Mouse (Mus musculus): ENCODE measurements around the gene Gm5294. TPM values are rescaled to one million over a fixed set of nuclear protein-coding genes. Genes with fewer than 3 reads are reported as not detected.

The Gm5294 gene
- polyA plus RNA-seq, 1 experiment from 2014 or later = not detected

DNA sequence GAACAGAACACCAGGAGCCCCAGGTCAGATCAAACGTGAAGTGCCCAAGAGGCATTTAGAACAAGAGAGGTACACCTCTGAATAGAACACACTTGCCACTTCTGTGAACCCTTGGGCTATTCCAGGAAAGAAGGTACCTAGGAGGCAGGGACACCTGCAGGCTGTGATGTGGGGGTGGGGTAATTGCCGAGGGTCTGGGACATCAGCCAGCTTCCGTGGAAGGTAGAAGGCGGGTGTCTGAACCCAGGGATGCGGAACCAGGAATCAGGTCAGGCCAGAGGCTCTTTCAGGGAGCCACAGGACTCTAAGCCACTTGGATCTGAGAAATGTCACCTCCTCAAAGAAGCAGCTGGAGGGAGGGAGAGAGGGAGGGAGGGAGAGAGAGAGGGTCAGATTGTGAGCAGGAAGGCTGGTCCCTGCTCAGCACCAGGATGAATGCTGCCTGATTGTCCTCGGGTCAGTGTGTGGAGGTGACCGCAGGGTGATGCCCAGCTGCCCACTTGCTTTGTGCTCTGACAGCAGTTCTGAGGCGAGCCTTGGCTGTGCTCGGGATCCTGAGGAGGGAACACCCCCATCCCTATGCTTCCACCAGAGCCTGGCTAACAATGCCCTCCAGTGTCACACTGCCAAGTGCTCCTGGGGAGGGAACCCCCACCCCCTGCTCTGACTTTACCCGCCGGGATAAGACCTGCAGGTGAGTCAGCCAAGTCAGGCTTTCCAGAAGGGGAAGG, 31.2 kb upstream of the Gm5294 start:
- no peak for ATAC-seq (ENCODE audit: low FRiP score)
- Histone ChIP-seq H3K27me3 (ENCODE audit: control insufficient read depth, insufficient read depth, low read length) (no peaks in the 10 kb centered on the region), H3K27ac (ENCODE audit: low read depth, low read length) (no peak overlapping the region), H3K36me3 (ENCODE audit: control insufficient read depth, insufficient read depth, low read length) (no peaks in the 10 kb centered on the region), H3K9ac (ENCODE audit: low read length) (no peak overlapping the region), H3K4me2 (no peak overlapping the region), H3K4me3 (ENCODE audit: low read depth, low read length) (no peak overlapping the region), H3K9me3 (ENCODE audit: control insufficient read depth, low read length) (no peaks in the 10 kb centered on the region), H3K4me1 (ENCODE audit: control insufficient read depth, insufficient read depth, low read length) (no peaks in the 10 kb centered on the region)
- WGBS = 56% methylated on average over 11 of the region's 11 CpGs
- DNase-seq (ENCODE audit: low spot score, missing footprints) = no peak

DNA sequence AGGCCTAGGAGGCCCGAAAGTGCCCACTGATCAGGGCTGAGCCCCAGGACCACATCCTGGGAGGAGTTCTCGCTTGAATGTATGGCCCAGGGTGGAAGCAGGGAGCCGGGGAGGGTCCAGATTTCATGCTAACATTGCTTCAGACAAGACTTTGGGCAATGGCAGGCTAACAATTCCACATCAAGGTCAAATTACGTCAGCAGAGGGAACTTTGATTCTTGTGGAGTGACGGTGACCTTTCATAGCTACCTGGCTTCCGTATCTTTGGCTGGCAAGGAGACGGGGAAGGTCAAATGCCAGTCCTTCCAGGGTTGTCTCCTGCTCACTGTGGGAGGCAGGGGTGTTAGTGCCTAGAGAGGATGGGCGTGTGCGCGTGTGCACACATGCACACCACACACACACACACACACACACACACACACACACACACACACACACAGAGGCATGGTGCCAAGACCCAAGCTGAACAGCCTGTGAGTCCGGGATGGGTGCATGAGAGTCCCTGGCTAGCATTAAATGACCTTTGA, 28.9 kb upstream of the Gm5294 start:
- no peaks in the 10 kb centered on the region for H3K9me3 ChIP-seq (ENCODE audit: control insufficient read depth, low read length)
- H3K4me2 ChIP-seq = no peak overlapping the region
- H3K4me3 ChIP-seq (ENCODE audit: low read depth, low read length) = no peak overlapping the region
- DNase-seq (ENCODE audit: low spot score, missing footprints) (no peak), ATAC-seq (ENCODE audit: low FRiP score) (no peak)
- H3K27me3 ChIP-seq (ENCODE audit: control insufficient read depth, insufficient read depth, low read length) = no peaks in the 10 kb centered on the region
- H3K27ac ChIP-seq (ENCODE audit: low read depth, low read length) = no peak overlapping the region
- 86% methylated on average over 11 of the region's 11 CpGs for WGBS
- no peaks in the 10 kb centered on the region for H3K4me1 ChIP-seq (ENCODE audit: control insufficient read depth, insufficient read depth, low read length)
- no peak overlapping the region for H3K9ac ChIP-seq (ENCODE audit: low read length)
- no peaks in the 10 kb centered on the region for H3K36me3 ChIP-seq (ENCODE audit: control insufficient read depth, insufficient read depth, low read length)

DNA sequence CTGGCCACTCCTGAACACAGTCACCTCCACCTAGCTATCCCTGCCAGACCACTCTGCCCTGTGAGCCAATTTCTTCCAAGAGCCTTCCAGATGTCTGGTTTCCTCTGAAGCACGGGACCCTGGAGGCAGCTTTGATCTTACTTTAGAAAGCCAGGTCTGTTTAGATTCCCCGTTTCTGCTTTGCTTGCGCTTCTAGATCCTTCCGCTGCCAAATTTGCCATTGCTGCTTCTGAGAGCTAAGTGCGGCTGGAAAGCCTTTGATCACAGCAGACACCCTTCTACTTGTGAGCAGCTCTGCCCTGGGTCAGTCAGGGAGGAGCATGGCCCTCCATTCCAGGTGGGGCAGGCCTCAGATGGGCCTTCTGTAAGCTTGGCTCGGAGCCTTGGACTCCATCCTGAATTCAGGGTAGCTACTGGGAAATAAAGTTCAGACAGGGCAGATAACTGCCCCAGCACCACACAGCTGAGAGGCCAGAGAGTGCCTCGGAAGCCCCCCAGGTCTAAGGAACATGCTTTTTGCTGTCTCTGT, 18.2 kb upstream of the Gm5294 start:
- Histone ChIP-seq H3K4me2 (no peak overlapping the region), H3K9ac (ENCODE audit: low read length) (no peak overlapping the region), H3K27me3 (ENCODE audit: control insufficient read depth, insufficient read depth, low read length) (no peaks in the 10 kb centered on the region), H3K9me3 (ENCODE audit: control insufficient read depth, low read length) (no peaks in the 10 kb centered on the region), H3K27ac (ENCODE audit: low read depth, low read length) (no peak overlapping the region), H3K4me3 (ENCODE audit: low read depth, low read length) (no peak overlapping the region), H3K4me1 (ENCODE audit: control insufficient read depth, insufficient read depth, low read length) (no peaks in the 10 kb centered on the region), H3K36me3 (ENCODE audit: control insufficient read depth, insufficient read depth, low read length) (no peaks in the 10 kb centered on the region)
- DNase-seq (ENCODE audit: low spot score, missing footprints) (no peak), ATAC-seq (ENCODE audit: low FRiP score) (no peak)
- 84% methylated on average over 7 of the region's 7 CpGs for WGBS

DNA sequence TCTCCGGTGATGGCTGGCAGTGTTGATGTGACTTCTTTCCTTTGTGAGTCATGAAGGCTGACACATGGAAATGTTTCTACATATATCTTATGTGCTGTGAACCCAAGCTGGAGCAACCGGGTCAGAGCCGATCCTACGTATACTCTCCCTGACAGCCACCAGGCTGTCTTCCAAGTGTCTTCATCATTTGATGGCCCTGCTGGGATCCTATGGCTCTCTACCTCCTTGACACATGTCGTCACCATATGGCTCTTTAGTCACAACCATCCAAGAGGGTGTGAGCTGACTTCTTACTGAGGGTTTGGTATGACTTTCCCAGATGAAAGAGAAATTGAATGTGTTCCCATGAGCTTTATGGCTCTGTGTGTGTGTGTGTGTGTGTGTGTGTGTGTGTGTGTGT, 15.6 kb upstream of the Gm5294 start:
- H3K9ac ChIP-seq (ENCODE audit: low read length) = no peak overlapping the region
- H3K4me1 ChIP-seq (ENCODE audit: control insufficient read depth, insufficient read depth, low read length) = no peaks in the 10 kb centered on the region
- H3K4me2 ChIP-seq = no peak overlapping the region
- no peaks in the 10 kb centered on the region for H3K9me3 ChIP-seq (ENCODE audit: control insufficient read depth, low read length)
- no peak overlapping the region for H3K4me3 ChIP-seq (ENCODE audit: low read depth, low read length)
- ATAC-seq (ENCODE audit: low FRiP score) (no peak), DNase-seq (ENCODE audit: low spot score, missing footprints) (no peak)
- 93% methylated on average over 5 of the region's 5 CpGs for WGBS
- no peaks in the 10 kb centered on the region for H3K27me3 ChIP-seq (ENCODE audit: control insufficient read depth, insufficient read depth, low read length)
- H3K36me3 ChIP-seq (ENCODE audit: control insufficient read depth, insufficient read depth, low read length) = no peaks in the 10 kb centered on the region
- no peak overlapping the region for H3K27ac ChIP-seq (ENCODE audit: low read depth, low read length)

DNA sequence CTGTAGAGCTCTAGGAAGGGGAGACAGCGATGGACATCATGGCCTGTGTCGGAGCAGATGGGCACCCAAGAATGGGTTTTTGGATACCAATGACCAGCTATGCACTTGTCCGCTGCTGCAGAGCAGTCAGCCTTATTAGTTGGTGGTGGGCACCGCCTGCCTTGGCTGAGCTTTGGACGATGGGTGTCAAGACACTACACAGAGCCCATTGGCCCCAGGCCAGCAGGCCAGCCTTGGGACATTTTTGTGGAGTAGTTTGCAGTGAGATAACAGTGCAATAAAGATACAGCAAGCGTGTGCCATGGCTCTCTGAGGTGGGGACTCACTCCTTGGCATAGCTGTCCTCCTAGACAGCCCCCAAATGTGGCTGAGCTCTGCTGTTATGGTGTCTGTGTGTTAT, 10.1 kb upstream of the Gm5294 start:
- Histone ChIP-seq H3K4me1 (ENCODE audit: control insufficient read depth, insufficient read depth, low read length) (no peaks in the 10 kb centered on the region), H3K9me3 (ENCODE audit: control insufficient read depth, low read length) (no peaks in the 10 kb centered on the region), H3K36me3 (ENCODE audit: control insufficient read depth, insufficient read depth, low read length) (no peaks in the 10 kb centered on the region; the same call in 1 of the 2 replicates), H3K4me2 (no peak overlapping the region), H3K4me3 (ENCODE audit: low read depth, low read length) (no peak overlapping the region), H3K27ac (ENCODE audit: low read depth, low read length) (no peak overlapping the region), H3K9ac (ENCODE audit: low read length) (no peak overlapping the region), H3K27me3 (ENCODE audit: control insufficient read depth, insufficient read depth, low read length) (no peaks in the 10 kb centered on the region)
- no peak for ATAC-seq (ENCODE audit: low FRiP score)
- DNase-seq (ENCODE audit: low spot score, missing footprints) = no peak
- WGBS = 92% methylated on average over 6 of the region's 6 CpGs

DNA sequence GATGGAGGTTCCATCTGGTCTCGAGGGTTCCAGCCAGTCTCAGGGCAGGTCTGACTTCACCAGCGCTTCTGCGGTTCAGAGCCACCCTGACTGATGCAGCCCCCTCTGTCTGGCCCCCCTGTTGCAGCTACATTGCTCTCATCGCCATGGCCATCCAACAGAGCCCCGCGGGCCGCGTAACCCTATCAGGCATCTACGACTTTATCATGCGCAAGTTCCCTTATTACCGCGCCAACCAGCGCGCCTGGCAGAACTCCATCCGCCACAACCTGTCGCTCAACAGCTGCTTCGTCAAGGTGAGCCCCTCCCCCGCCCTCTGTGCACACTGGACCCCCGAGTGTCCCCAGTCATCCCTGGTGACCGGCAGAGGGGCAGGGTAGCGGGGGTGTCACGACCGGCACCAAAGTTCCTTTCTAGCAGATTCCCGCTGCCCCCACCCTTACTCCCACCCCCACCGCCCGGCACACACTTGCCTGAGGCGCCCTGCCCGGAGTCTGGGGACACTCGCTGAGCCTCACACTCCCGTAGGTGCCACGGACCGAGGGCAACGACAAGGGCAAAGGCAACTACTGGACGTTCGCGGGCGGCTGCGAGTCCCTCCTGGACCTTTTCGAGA, 945 bp downstream of the Gm5294 start:
- Histone ChIP-seq H3K4me3 (ENCODE audit: low read depth, low read length) (peak overlapping the region; percentile 20), H3K27me3 (ENCODE audit: control insufficient read depth, insufficient read depth, low read length) (peaks cover 38% of the 10 kb centered on the region), H3K27ac (ENCODE audit: low read depth, low read length) (no peak overlapping the region), H3K4me2 (peak overlapping the region; percentile 39), H3K4me1 (ENCODE audit: control insufficient read depth, insufficient read depth, low read length) (peaks cover 5% of the 10 kb centered on the region; the same call in 1 of the 2 replicates), H3K36me3 (ENCODE audit: control insufficient read depth, insufficient read depth, low read length) (no peaks in the 10 kb centered on the region), H3K9ac (ENCODE audit: low read length) (no peak overlapping the region), H3K9me3 (ENCODE audit: control insufficient read depth, low read length) (no peaks in the 10 kb centered on the region)
- 5% methylated on average over 38 of the region's 39 CpGs for WGBS
- peak; percentile 85 for DNase-seq (ENCODE audit: low spot score, missing footprints)
- no peak for ATAC-seq (ENCODE audit: low FRiP score)

DNA sequence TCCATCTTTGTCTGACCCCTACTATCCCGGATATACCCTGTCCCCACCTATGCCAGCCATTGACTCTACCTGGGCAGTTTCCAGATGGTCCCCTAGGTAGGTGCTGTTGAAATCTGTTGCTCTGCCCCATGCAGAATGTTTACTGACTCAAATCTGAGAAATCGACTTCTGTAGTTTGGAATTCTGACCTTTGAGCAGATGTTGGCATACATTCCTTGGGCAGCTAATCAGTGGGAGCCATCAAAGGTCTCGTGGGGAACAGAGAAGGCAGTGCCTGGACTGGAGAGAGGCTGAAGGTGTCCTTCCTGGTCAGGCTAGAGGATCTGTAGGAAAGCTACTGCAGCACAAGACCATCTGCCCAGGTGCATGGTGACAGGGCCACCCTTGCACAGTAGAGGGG, 5.2 kb downstream of the Gm5294 start:
- Histone ChIP-seq H3K9ac (ENCODE audit: low read length) (no peak overlapping the region), H3K27me3 (ENCODE audit: control insufficient read depth, insufficient read depth, low read length) (peaks cover 24% of the 10 kb centered on the region)

DNA sequence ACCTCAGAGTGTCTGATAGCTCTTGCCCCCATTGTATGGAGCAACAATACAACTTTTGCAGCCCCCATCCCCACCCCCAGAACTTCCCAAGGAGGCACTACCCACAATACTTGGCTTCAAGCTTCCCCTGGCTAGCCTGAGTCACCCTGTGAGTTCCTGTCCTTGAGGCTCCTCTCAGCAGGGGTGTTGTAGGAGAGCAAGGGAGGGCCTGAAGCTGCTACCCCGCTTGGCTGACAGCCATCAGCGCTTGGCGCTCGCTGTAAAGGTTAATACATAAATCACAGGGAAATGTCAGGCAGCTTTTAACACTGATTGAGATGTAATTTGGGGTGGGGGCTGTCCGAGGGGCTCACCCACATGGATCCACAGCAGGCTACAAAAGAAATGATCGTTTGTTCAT, 13.5 kb downstream of the Gm5294 start:
- Histone ChIP-seq H3K27ac (ENCODE audit: low read depth, low read length) (no peak overlapping the region), H3K9me3 (ENCODE audit: control insufficient read depth, low read length) (no peaks in the 10 kb centered on the region), H3K4me2 (no peak overlapping the region), H3K27me3 (ENCODE audit: control insufficient read depth, insufficient read depth, low read length) (no peaks in the 10 kb centered on the region), H3K4me1 (ENCODE audit: control insufficient read depth, insufficient read depth, low read length) (no peaks in the 10 kb centered on the region), H3K4me3 (ENCODE audit: low read depth, low read length) (no peak overlapping the region), H3K9ac (ENCODE audit: low read length) (no peak overlapping the region), H3K36me3 (ENCODE audit: control insufficient read depth, insufficient read depth, low read length) (no peaks in the 10 kb centered on the region)
- DNase-seq (ENCODE audit: low spot score, missing footprints) (no peak), ATAC-seq (ENCODE audit: low FRiP score) (no peak)
- WGBS = 71% methylated on average over 6 of the region's 6 CpGs

More for the DNA sequence above, 5.2 kb downstream of the Gm5294 start:
- no peak for ATAC-seq (ENCODE audit: low FRiP score)
- Histone ChIP-seq H3K4me1 (ENCODE audit: control insufficient read depth, insufficient read depth, low read length) (peaks cover 5% of the 10 kb centered on the region; the same call in 1 of the 2 replicates), H3K4me3 (ENCODE audit: low read depth, low read length) (no peak overlapping the region), H3K27ac (ENCODE audit: low read depth, low read length) (no peak overlapping the region), H3K4me2 (no peak overlapping the region), H3K9me3 (ENCODE audit: control insufficient read depth, low read length) (no peaks in the 10 kb centered on the region), H3K36me3 (ENCODE audit: control insufficient read depth, insufficient read depth, low read length) (no peaks in the 10 kb centered on the region)
- no peak for DNase-seq (ENCODE audit: low spot score, missing footprints)
- WGBS = 66% methylated on average over 3 of the region's 3 CpGs

DNA sequence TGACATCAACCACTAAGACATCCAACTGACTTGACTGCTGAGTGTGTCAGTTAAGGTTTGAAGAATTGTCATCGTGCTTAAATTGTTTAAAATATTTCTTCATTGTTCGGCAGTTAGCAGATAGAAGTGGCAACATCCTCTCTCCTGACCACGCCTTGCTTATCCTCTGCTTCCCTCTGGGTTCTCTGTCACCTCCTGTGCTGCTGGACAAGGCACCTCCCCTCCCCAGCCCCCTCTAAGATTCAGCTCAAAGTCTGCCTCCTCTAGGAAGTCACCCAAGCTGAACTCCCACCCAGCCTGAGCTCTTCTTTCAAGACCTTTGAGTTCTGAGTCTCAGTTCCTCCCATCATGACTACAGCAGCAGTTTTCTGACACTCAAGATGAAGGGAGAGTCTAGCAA, 15.0 kb downstream of the Gm5294 start:
- WGBS = 88% methylated on average over 3 of the region's 3 CpGs
- H3K27me3 ChIP-seq (ENCODE audit: control insufficient read depth, insufficient read depth, low read length) = no peaks in the 10 kb centered on the region
- no peak overlapping the region for H3K4me3 ChIP-seq (ENCODE audit: low read depth, low read length)
- H3K4me2 ChIP-seq = no peak overlapping the region
- no peaks in the 10 kb centered on the region for H3K9me3 ChIP-seq (ENCODE audit: control insufficient read depth, low read length)
- H3K27ac ChIP-seq (ENCODE audit: low read depth, low read length) = no peak overlapping the region
- ATAC-seq (ENCODE audit: low FRiP score) (no peak), DNase-seq (ENCODE audit: low spot score, missing footprints) (no peak)
- no peaks in the 10 kb centered on the region for H3K4me1 ChIP-seq (ENCODE audit: control insufficient read depth, insufficient read depth, low read length)
- no peaks in the 10 kb centered on the region for H3K36me3 ChIP-seq (ENCODE audit: control insufficient read depth, insufficient read depth, low read length)
- no peak overlapping the region for H3K9ac ChIP-seq (ENCODE audit: low read length)

All from midbrain, embryonic 11.5 days (tissue).